Mouse (Mus musculus): ENCODE measurements around the gene Tmem144. TPM values are rescaled to one million over a fixed set of nuclear protein-coding genes. Genes with fewer than 3 reads are reported as not detected.
"Not testable (repeated sequence)": the region's sequence is repeated elsewhere in the genome, so short reads cannot be mapped to it uniquely, and the experiment has no call there.

The Tmem144 gene
- polyA plus RNA-seq, 1 experiment from 2014 or later = 2.1 TPM

DNA sequence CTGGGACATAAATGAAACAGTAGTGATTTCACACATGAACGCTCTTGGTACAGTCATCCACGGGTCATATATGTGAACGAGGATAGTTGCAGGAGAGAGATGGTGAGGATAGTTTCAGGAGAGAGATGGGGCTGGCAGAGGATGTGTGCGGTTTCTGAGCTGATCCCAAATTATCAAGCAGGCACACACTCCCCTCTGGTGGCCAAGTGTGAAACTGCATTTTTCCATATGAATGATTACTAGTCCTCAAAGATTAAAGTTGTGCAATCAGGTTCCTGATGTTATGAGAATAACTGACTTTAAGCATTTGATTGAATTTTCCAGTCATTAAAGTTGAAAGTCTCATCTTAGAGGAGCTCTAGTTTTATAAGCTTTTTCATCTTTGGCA, 43.4 kb downstream of the Tmem144 start:
- Histone ChIP-seq H3K27me3 (no peaks in the 10 kb centered on the region), H3K4me2 (no peak overlapping the region), H3K9ac (no peak overlapping the region), H3K4me1 (replicated peaks) (no peaks in the 10 kb centered on the region), H3K9me3 (replicated peaks) (no peaks in the 10 kb centered on the region), H3K36me3 (replicated peaks) (no peaks in the 10 kb centered on the region), H3K27ac (replicated peaks) (no peak overlapping the region), H3K4me3 (replicated peaks) (no peak overlapping the region)
- WGBS (ENCODE audit: insufficient replicate concordance) = 11% methylated on average over 4 of the region's 4 CpGs
- ATAC-seq (ENCODE audit: insufficient read depth) = no peak

DNA sequence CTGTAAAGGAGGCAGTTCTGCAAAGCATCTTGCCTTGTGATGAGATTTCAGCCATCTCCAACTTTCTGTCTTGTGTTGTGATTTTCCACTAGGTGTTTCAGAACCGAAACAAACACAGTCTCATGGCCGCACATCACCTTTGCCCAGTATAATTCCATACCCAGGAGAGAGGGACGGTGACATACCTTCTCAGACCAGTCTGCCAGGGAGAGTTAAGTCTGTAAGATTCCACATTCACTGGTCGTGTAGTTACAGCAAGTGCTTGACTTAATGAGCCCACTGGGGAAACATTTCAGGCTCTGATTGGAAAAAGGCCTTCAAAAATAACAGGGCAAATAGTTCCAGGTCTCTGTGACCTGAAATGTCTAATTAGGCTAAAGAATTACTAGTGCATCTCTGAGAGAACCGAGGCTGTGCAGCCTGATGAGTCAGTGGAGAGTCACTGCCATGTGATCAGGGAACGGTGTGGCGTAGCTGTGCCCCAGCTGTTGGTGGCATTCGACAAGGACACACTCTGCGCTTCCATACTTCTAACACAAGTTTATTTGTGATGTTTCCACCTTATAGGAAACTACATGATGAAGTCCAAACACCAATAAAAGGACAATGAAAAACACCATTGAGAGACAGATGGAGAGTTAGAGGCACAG, 43.9 kb downstream of the Tmem144 start:
- Histone ChIP-seq H3K36me3 (replicated peaks) (no peaks in the 10 kb centered on the region), H3K4me2 (no peak overlapping the region), H3K4me1 (replicated peaks) (no peaks in the 10 kb centered on the region), H3K27me3 (no peaks in the 10 kb centered on the region), H3K4me3 (replicated peaks) (no peak overlapping the region), H3K9me3 (replicated peaks) (no peaks in the 10 kb centered on the region), H3K9ac (no peak overlapping the region), H3K27ac (replicated peaks) (no peak overlapping the region)
- ATAC-seq (ENCODE audit: insufficient read depth) = no peak
- WGBS (ENCODE audit: insufficient replicate concordance) = 65% methylated on average over 9 of the region's 9 CpGs

DNA sequence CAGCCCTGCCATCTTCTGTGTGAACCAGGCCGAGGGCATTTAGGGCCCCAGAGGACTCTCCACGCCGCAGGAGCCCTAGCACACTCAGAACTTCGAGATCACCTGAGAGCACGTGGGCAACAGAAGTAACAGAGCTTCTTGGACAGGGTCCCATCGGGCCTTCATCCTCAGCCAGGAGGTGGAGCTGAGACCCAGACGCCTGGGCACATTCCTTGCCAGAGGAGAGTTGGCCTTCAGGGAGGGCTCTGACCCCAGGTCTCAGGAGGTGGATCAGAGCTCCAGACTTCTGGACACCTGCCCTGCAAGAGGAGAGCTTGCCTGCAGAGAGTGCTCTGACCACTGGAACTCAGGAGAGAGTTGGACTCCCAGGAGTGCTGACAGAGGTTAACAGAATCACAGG, 51.8 kb downstream of the Tmem144 start:
- not testable (repeated sequence) for ATAC-seq (ENCODE audit: insufficient read depth); H3K9me3 ChIP-seq (replicated peaks); H3K4me1 ChIP-seq (replicated peaks); H3K4me3 ChIP-seq (replicated peaks); H3K27ac ChIP-seq (replicated peaks); H3K4me2 ChIP-seq; H3K9ac ChIP-seq; H3K36me3 ChIP-seq (replicated peaks); H3K27me3 ChIP-seq
- 66% methylated on average over 7 of the region's 7 CpGs for WGBS (ENCODE audit: insufficient replicate concordance)

DNA sequence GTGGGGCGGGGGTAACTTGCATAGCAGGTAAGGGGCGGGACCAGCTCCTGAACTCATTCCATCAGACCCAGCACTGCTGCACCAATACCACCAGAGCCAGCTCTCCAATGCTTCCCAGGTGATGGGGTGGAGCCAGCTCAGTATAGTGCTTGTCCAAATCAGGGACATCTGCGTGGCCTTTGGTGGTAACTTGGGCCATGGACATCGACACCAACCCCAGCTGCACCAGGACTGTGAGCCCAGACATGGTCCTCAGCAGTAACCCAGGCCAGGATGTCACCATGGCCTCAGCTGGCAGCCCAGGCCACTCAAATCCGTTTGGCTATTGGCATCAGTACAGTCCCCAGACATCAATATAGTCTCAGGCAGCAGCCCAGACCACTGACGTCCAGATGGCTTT, 60.3 kb downstream of the Tmem144 start:
- Histone ChIP-seq H3K4me1 (replicated peaks) (no peaks in the 10 kb centered on the region), H3K9me3 (replicated peaks) (no peaks in the 10 kb centered on the region), H3K4me2 (no peak overlapping the region), H3K4me3 (replicated peaks) (no peak overlapping the region), H3K9ac (no peak overlapping the region), H3K36me3 (replicated peaks) (no peaks in the 10 kb centered on the region), H3K27me3 (no peaks in the 10 kb centered on the region), H3K27ac (replicated peaks) (no peak overlapping the region)
- WGBS (ENCODE audit: insufficient replicate concordance) = 66% methylated on average over 6 of the region's 6 CpGs
- ATAC-seq (ENCODE audit: insufficient read depth) = no peak

DNA sequence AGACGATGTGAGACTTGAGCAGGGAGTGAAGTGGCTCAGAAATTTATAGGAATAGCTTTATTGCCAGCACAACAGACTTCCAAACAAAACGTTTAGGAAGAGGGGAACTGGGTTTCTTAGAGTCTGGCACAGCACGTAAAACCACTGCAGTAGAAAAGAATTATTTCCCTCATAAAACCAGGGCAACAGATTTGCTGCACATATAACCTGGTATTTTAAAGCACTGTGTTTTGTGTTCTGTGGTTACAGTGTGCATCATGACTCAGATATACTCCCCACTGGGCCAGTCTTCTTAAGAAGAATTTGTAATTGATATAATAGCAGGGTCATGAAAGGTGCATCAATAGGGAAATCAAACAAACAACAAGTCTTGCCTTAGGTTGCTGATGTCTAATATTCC, 62.2 kb downstream of the Tmem144 start:
- no peak overlapping the region for H3K27ac ChIP-seq (replicated peaks)
- no peak overlapping the region for H3K4me3 ChIP-seq (replicated peaks)
- H3K27me3 ChIP-seq = no peaks in the 10 kb centered on the region
- H3K9ac ChIP-seq = no peak overlapping the region
- no peak overlapping the region for H3K4me2 ChIP-seq
- ATAC-seq (ENCODE audit: insufficient read depth) = no peak
- H3K36me3 ChIP-seq (replicated peaks) = no peaks in the 10 kb centered on the region
- H3K4me1 ChIP-seq (replicated peaks) = no peaks in the 10 kb centered on the region
- H3K9me3 ChIP-seq (replicated peaks) = no peaks in the 10 kb centered on the region
- WGBS (ENCODE audit: insufficient replicate concordance) = 40% methylated on average over 3 of the region's 3 CpGs

DNA sequence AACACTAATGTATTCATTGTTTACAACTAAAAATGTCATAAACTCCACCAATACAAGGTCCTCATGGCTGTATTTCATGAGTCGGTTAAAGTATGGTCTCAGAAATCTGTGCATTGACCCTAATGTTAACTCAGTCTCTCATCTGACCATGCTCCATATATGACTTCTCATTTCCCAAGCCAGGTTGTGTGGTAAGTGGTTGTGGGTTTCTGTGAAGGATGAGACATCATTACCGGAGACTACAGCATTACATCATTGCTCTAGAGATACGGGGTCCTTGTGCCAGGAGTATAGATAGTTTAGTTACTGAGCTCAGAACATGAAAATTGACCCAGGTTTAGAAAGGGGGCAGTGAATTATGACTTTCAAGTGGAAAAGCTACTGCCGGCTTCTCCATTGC, 63.0 kb downstream of the Tmem144 start:
- H3K4me1 ChIP-seq (replicated peaks) = no peaks in the 10 kb centered on the region
- H3K9me3 ChIP-seq (replicated peaks) = no peaks in the 10 kb centered on the region
- H3K36me3 ChIP-seq (replicated peaks) = no peaks in the 10 kb centered on the region
- ATAC-seq (ENCODE audit: insufficient read depth) = no peak
- no peak overlapping the region for H3K27ac ChIP-seq (replicated peaks)
- no peak overlapping the region for H3K9ac ChIP-seq
- H3K4me3 ChIP-seq (replicated peaks) = no peak overlapping the region
- H3K27me3 ChIP-seq = peaks cover under 1% of the 10 kb centered on the region; the same call in 1 of the 2 replicates
- 50% methylated on average over 4 of the region's 4 CpGs for WGBS (ENCODE audit: insufficient replicate concordance)
- H3K4me2 ChIP-seq = no peak overlapping the region

DNA sequence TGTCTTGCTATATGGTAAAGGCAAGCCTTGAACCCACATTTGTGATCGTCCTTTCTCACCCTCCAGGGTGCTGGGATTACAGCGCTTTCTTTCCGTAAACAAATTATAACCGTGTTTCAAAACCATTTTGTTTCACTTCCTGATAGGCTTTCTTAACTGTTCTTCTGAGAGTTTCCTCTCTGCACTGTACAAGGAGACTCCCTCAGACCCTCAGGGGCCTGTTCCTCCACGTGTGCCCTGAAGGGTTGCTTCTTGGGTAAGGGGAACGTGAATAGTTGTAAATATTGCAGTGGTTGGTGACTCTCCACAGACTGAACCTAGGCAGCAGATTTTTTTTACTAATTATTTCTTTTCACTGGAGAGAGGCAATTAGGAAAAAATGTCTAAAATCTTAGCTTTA, 63.6 kb downstream of the Tmem144 start:
- Histone ChIP-seq H3K4me1 (replicated peaks) (no peaks in the 10 kb centered on the region), H3K4me2 (no peak overlapping the region), H3K27me3 (peaks cover 6% of the 10 kb centered on the region; the same call in 1 of the 2 replicates), H3K4me3 (replicated peaks) (no peak overlapping the region), H3K27ac (replicated peaks) (no peak overlapping the region), H3K9me3 (replicated peaks) (no peaks in the 10 kb centered on the region), H3K9ac (no peak overlapping the region), H3K36me3 (replicated peaks) (no peaks in the 10 kb centered on the region)
- 45% methylated on average over 6 of the region's 6 CpGs for WGBS (ENCODE audit: insufficient replicate concordance)
- ATAC-seq (ENCODE audit: insufficient read depth) = no peak

DNA sequence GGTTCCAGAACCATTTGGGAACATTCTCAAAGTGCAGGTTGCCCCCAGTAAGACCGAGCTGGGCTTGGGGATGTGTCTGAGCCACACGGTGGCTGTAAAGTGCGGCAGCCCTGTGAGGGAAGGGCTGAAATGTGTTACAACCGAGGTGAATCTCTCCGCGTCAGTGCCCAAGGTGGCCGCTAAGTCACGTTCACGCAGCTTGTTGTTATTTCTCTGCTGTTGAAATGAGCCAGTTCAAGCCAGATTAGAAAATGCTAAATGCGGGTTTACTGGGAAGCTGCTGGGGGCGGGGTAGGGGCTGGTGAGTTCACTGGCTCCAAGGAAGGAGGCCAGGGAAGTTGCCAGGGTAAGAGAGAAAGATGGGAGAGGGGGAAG, 68.2 kb downstream of the Tmem144 start:
- Histone ChIP-seq H3K9ac (no peak overlapping the region), H3K9me3 (replicated peaks) (no peaks in the 10 kb centered on the region), H3K4me3 (replicated peaks) (no peak overlapping the region), H3K4me1 (replicated peaks) (no peaks in the 10 kb centered on the region), H3K4me2 (no peak overlapping the region), H3K27me3 (peaks cover 12% of the 10 kb centered on the region; the same call in 1 of the 2 replicates), H3K36me3 (replicated peaks) (no peaks in the 10 kb centered on the region), H3K27ac (replicated peaks) (no peak overlapping the region)
- no peak for ATAC-seq (ENCODE audit: insufficient read depth)
- WGBS (ENCODE audit: insufficient replicate concordance) = 10% methylated on average over 11 of the region's 11 CpGs

DNA sequence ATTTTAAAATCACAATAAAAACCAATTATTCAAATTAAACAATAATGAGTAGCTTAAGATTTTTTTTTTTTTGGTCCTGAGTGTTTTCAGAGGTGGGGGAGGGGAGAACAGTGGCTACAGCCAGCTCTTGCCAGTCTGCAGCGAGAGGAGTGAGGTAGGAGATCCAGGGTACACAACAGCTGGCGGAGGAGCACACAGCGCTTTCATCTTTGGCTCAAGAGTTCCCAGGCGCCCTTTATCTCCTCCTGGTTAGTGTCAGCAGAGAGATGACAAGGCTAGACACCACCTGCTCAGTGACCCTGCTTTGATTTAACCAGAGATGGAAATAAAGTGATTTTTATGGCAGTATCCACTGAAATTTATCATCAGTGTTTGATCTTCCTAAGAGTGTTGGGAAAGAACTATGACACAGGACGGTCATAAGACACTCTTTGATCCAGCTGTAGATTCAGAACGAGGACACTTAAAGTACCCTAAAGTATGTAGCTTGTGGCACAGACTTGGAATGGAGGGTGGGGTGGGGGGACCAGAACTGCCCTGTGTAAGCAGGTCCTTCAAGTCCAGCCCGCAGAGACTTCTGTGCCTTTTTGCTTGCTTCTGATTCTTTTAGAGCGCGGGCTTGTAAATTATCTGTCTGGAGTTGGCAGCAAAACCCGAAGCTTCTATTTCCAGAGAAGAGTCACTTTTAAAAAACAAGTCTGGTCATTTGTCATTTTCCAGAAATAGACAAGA, 68.8 kb downstream of the Tmem144 start:
- ATAC-seq (ENCODE audit: insufficient read depth) = no peak
- Histone ChIP-seq H3K9me3 (replicated peaks) (no peaks in the 10 kb centered on the region), H3K4me3 (replicated peaks) (no peak overlapping the region), H3K27me3 (peaks cover 12% of the 10 kb centered on the region; the same call in 1 of the 2 replicates), H3K4me2 (no peak overlapping the region), H3K9ac (no peak overlapping the region), H3K36me3 (replicated peaks) (no peaks in the 10 kb centered on the region), H3K27ac (replicated peaks) (no peak overlapping the region), H3K4me1 (replicated peaks) (no peaks in the 10 kb centered on the region)
- WGBS (ENCODE audit: insufficient replicate concordance) = 36% methylated on average over 10 of the region's 10 CpGs

DNA sequence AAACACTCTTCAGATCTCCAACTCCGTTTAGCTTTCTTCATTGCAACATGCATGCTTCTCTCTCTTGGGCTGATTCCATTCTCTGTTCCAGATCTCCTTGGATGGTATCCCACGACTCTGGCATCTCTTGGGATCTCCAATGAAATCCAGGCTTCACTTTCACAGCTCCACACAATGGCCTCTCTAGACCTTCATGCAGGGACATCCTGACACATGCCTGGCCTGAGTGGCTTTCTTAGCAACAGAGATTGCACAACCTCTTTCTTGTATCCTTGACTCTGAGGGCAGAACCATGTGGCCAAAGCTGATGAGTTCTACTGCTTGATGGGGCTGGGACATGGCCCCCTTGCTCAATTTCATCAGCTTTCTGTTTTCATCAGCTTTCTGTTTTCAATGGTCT, 79.9 kb downstream of the Tmem144 start:
- H3K4me2 ChIP-seq = no peak overlapping the region
- H3K9me3 ChIP-seq (replicated peaks) = no peaks in the 10 kb centered on the region
- no peak overlapping the region for H3K27ac ChIP-seq (replicated peaks)
- WGBS (ENCODE audit: insufficient replicate concordance) = 50% methylated on average over 2 of the region's 2 CpGs
- H3K4me1 ChIP-seq (replicated peaks) = no peaks in the 10 kb centered on the region
- H3K4me3 ChIP-seq (replicated peaks) = no peak overlapping the region
- H3K9ac ChIP-seq = no peak overlapping the region
- H3K27me3 ChIP-seq = no peaks in the 10 kb centered on the region
- ATAC-seq (ENCODE audit: insufficient read depth) = no peak
- no peaks in the 10 kb centered on the region for H3K36me3 ChIP-seq (replicated peaks)
